Mouse (Mus musculus): ENCODE data around the gene Ranbp2. TPM values are rescaled to one million over a fixed set of nuclear protein-coding genes. Genes with fewer than 3 reads are reported as not detected.

Gene Ranbp2
- polyA plus RNA-seq, 1 experiment from 2014 or later = 31.4 TPM

- WGBS = 96% methylated on average over 4 of the region's 4 CpGs
- Histone ChIP-seq H3K4me3 (ENCODE audit: low read depth, low read length) (no peak overlapping the region), H3K36me3 (ENCODE audit: control insufficient read depth, insufficient read depth, low read length) (peaks cover 50% of the 10 kb centered on the region), H3K4me1 (ENCODE audit: control insufficient read depth, insufficient read depth, low read length) (no peaks in the 10 kb centered on the region), H3K9ac (replicated peaks; ENCODE audit: low read depth, low read length) (no peak overlapping the region), H3K27me3 (ENCODE audit: control insufficient read depth, insufficient read depth, low read length) (no peaks in the 10 kb centered on the region), H3K4me2 (ENCODE audit: low read depth, low read length) (no peak overlapping the region), H3K9me3 (ENCODE audit: control insufficient read depth, low read length) (no peaks in the 10 kb centered on the region), H3K27ac (ENCODE audit: low read depth, low read length) (no peak overlapping the region)
- no peak for ATAC-seq (ENCODE audit: low read depth)
Observed at GRCm38 (mm10) chr10:58479954-58480490, 33.3 kb downstream of the Ranbp2 start.

- peaks cover 35% of the 10 kb centered on the region for H3K36me3 ChIP-seq (ENCODE audit: control insufficient read depth, insufficient read depth, low read length)
- no peak for ATAC-seq (ENCODE audit: low read depth)
Observed at GRCm38 (mm10) chr10:58491031-58491430, 44.3 kb downstream of the Ranbp2 start.

GRCm38 (mm10) chr10:58495637-58496036, 48.9 kb downstream of the Ranbp2 start:
- H3K27ac ChIP-seq (ENCODE audit: low read depth, low read length) = no peak overlapping the region
- ATAC-seq (ENCODE audit: low read depth) = no peak
- H3K4me3 ChIP-seq (ENCODE audit: low read depth, low read length) = no peak overlapping the region
- H3K36me3 ChIP-seq (ENCODE audit: control insufficient read depth, insufficient read depth, low read length) = peaks cover 30% of the 10 kb centered on the region
- no peaks in the 10 kb centered on the region for H3K27me3 ChIP-seq (ENCODE audit: control insufficient read depth, insufficient read depth, low read length)
- H3K9ac ChIP-seq (replicated peaks; ENCODE audit: low read depth, low read length) = no peak overlapping the region
- H3K4me2 ChIP-seq (ENCODE audit: low read depth, low read length) = no peak overlapping the region
- 91% methylated on average over 2 of the region's 2 CpGs for WGBS
- peaks cover 4% of the 10 kb centered on the region; the same call in 1 of the 2 replicates for H3K4me1 ChIP-seq (ENCODE audit: control insufficient read depth, insufficient read depth, low read length)
- no peaks in the 10 kb centered on the region for H3K9me3 ChIP-seq (ENCODE audit: control insufficient read depth, low read length)

More at GRCm38 (mm10) chr10:58491031-58491430, 44.3 kb downstream of the Ranbp2 start:
- Histone ChIP-seq H3K9ac (replicated peaks; ENCODE audit: low read depth, low read length) (no peak overlapping the region), H3K27ac (ENCODE audit: low read depth, low read length) (no peak overlapping the region), H3K9me3 (ENCODE audit: control insufficient read depth, low read length) (no peaks in the 10 kb centered on the region), H3K4me3 (ENCODE audit: low read depth, low read length) (no peak overlapping the region), H3K27me3 (ENCODE audit: control insufficient read depth, insufficient read depth, low read length) (no peaks in the 10 kb centered on the region), H3K4me2 (ENCODE audit: low read depth, low read length) (no peak overlapping the region), H3K4me1 (ENCODE audit: control insufficient read depth, insufficient read depth, low read length) (no peaks in the 10 kb centered on the region)
- WGBS = 93% methylated on average over 5 of the region's 5 CpGs

- H3K9me3 ChIP-seq (ENCODE audit: control insufficient read depth, low read length) = no peaks in the 10 kb centered on the region
- H3K4me3 ChIP-seq (ENCODE audit: low read depth, low read length) = 0 out of 2 replicates have a peak overlapping the region, but pooled peaks have one; percentile 71
- no peak for ATAC-seq (ENCODE audit: low read depth)
- H3K4me2 ChIP-seq (ENCODE audit: low read depth, low read length) = peak overlapping the region; percentile 49
- H3K27me3 ChIP-seq (ENCODE audit: control insufficient read depth, insufficient read depth, low read length) = no peaks in the 10 kb centered on the region
- H3K9ac ChIP-seq (replicated peaks; ENCODE audit: low read depth, low read length) = no peak overlapping the region
- H3K27ac ChIP-seq (ENCODE audit: low read depth, low read length) = no peak overlapping the region
- peaks cover 4% of the 10 kb centered on the region; the same call in 1 of the 2 replicates for H3K4me1 ChIP-seq (ENCODE audit: control insufficient read depth, insufficient read depth, low read length)
- H3K36me3 ChIP-seq (ENCODE audit: control insufficient read depth, insufficient read depth, low read length) = peaks cover 20% of the 10 kb centered on the region
Observed at GRCm38 (mm10) chr10:58496732-58497131, 50.0 kb downstream of the Ranbp2 start.

- H3K4me3 ChIP-seq (ENCODE audit: low read depth, low read length) = peak within 1 kb of the TSS; percentile 71
- ATAC-seq (ENCODE audit: low read depth) = peak; percentile 99
- H3K9me3 ChIP-seq (ENCODE audit: control insufficient read depth, low read length) = no peaks in the 10 kb centered on the region
- H3K4me2 ChIP-seq (ENCODE audit: low read depth, low read length) = peak within 1 kb of the TSS; percentile 49
- H3K27me3 ChIP-seq (ENCODE audit: control insufficient read depth, insufficient read depth, low read length) = no peaks in the 10 kb centered on the region
- H3K27ac ChIP-seq (ENCODE audit: low read depth, low read length) = peak within 1 kb of the TSS; percentile 76; the same call in 1 of the 2 replicates
- H3K9ac ChIP-seq (replicated peaks; ENCODE audit: low read depth, low read length) = peak within 1 kb of the TSS; percentile 63; the same call in 1 of the 2 replicates
- H3K36me3 ChIP-seq (ENCODE audit: control insufficient read depth, insufficient read depth, low read length) = peaks cover 13% of the 10 kb centered on the region; the same call in 1 of the 2 replicates
- whole genome bisulfite sequencing = 1% methylated on average over 50 of the region's 50 CpGs
- peaks cover 4% of the 10 kb centered on the region; the same call in 1 of the 2 replicates for H3K4me1 ChIP-seq (ENCODE audit: control insufficient read depth, insufficient read depth, low read length)
Observed at GRCm38 (mm10) chr10:58497320-58498284, 50.9 kb downstream of the Ranbp2 start, which contains the start of gene Ccdc138. TSS of gene Ccdc138 (plus strand) at chr10:58497948.

- H3K27me3 ChIP-seq (ENCODE audit: control insufficient read depth, insufficient read depth, low read length) = no peaks in the 10 kb centered on the region
- H3K9me3 ChIP-seq (ENCODE audit: control insufficient read depth, low read length) = no peaks in the 10 kb centered on the region
- peak overlapping the region; percentile 63; the same call in 1 of the 2 replicates for H3K9ac ChIP-seq (replicated peaks; ENCODE audit: low read depth, low read length)
- peak overlapping the region; percentile 71 for H3K4me3 ChIP-seq (ENCODE audit: low read depth, low read length)
- peaks cover 4% of the 10 kb centered on the region; the same call in 1 of the 2 replicates for H3K4me1 ChIP-seq (ENCODE audit: control insufficient read depth, insufficient read depth, low read length)
- no peak for ATAC-seq (ENCODE audit: low read depth)
- no peak overlapping the region for H3K27ac ChIP-seq (ENCODE audit: low read depth, low read length)
- H3K36me3 ChIP-seq (ENCODE audit: control insufficient read depth, insufficient read depth, low read length) = peaks cover 5% of the 10 kb centered on the region; the same call in 1 of the 2 replicates
- 63% methylated on average over 2 of the region's 2 CpGs for WGBS
- peak overlapping the region; percentile 49 for H3K4me2 ChIP-seq (ENCODE audit: low read depth, low read length)
Observed at GRCm38 (mm10) chr10:58498516-58498915, 51.8 kb downstream of the Ranbp2 start.

- WGBS = 88% methylated on average over 1 of the region's 1 CpGs
- Histone ChIP-seq H3K27me3 (ENCODE audit: control insufficient read depth, insufficient read depth, low read length) (no peaks in the 10 kb centered on the region), H3K9ac (replicated peaks; ENCODE audit: low read depth, low read length) (no peak overlapping the region), H3K4me1 (ENCODE audit: control insufficient read depth, insufficient read depth, low read length) (no peaks in the 10 kb centered on the region), H3K4me2 (ENCODE audit: low read depth, low read length) (no peak overlapping the region), H3K4me3 (ENCODE audit: low read depth, low read length) (no peak overlapping the region), H3K9me3 (ENCODE audit: control insufficient read depth, low read length) (no peaks in the 10 kb centered on the region), H3K36me3 (ENCODE audit: control insufficient read depth, insufficient read depth, low read length) (no peaks in the 10 kb centered on the region), H3K27ac (ENCODE audit: low read depth, low read length) (no peak overlapping the region)
- ATAC-seq (ENCODE audit: low read depth) = no peak
Observed at GRCm38 (mm10) chr10:58529358-58529757, 82.6 kb downstream of the Ranbp2 start.

GRCm38 (mm10) chr10:58530896-58531790, 84.4 kb downstream of the Ranbp2 start:
- 89% methylated on average over 10 of the region's 10 CpGs for WGBS
- no peaks in the 10 kb centered on the region for H3K27me3 ChIP-seq (ENCODE audit: control insufficient read depth, insufficient read depth, low read length)
- no peak overlapping the region for H3K4me2 ChIP-seq (ENCODE audit: low read depth, low read length)
- no peak overlapping the region for H3K4me3 ChIP-seq (ENCODE audit: low read depth, low read length)
- H3K36me3 ChIP-seq (ENCODE audit: control insufficient read depth, insufficient read depth, low read length) = no peaks in the 10 kb centered on the region
- ATAC-seq (ENCODE audit: low read depth) = no peak
- H3K27ac ChIP-seq (ENCODE audit: low read depth, low read length) = no peak overlapping the region
- H3K9me3 ChIP-seq (ENCODE audit: control insufficient read depth, low read length) = no peaks in the 10 kb centered on the region
- H3K4me1 ChIP-seq (ENCODE audit: control insufficient read depth, insufficient read depth, low read length) = no peaks in the 10 kb centered on the region
- no peak overlapping the region for H3K9ac ChIP-seq (replicated peaks; ENCODE audit: low read depth, low read length)

Measured in neural tube, embryonic 14.5 days (tissue).